Mouse (Mus musculus) CH12.LX (cell line): ENCODE measurements at regions not wholly inside any gene's neighbourhood (a gene's known extent, or its start where the extent isn't known, plus 50 kb on each side); places are given as distances from the start of the nearest gene placed in this dataset.

ENCODE experiments used
- CTCF ChIP-seq, 2 experiments: IDR thresholded peaks in 1 of 2; conservative IDR thresholded peaks in 1 of 2; 2 replicates each; pipeline ENCODE4 v1.5.1; 2011 to 2012; ENCODE audit warnings: low read depth in 2 of 2, low read length in 2 of 2, improper control_type of control experiment in 1 of 2, inconsistent platforms in 1 of 2, mild to moderate bottlenecking in 1 of 2, moderate library complexity in 1 of 2
- EP300 ChIP-seq: IDR thresholded peaks from 2 replicates; pipeline ENCODE4 v1.6.1; 2011; ENCODE audit warnings: low read length, improper control_type of control experiment
- HCFC1 ChIP-seq: IDR thresholded peaks from 2 replicates; pipeline ENCODE4 v1.6.1; 2012; ENCODE audit warnings: low read depth, mild to moderate bottlenecking, inconsistent platforms, low read length, improper control_type of control experiment
- MAFK ChIP-seq: IDR thresholded peaks from 2 replicates; pipeline ENCODE4 v1.6.1; 2011; ENCODE audit warnings: low read length, improper control_type of control experiment; ENCODE audit not compliant: insufficient replicate concordance
- MAX ChIP-seq: IDR thresholded peaks from 2 replicates; pipeline ENCODE4 v1.6.1; 2011; ENCODE audit warnings: low read length, improper control_type of control experiment
- MEF2A ChIP-seq: IDR thresholded peaks from 2 replicates; pipeline ENCODE4 v1.6.1; 2014; ENCODE audit warnings: low read depth, mild to moderate bottlenecking, inconsistent platforms, low read length, improper control_type of control experiment, borderline replicate concordance
- MYC ChIP-seq: IDR thresholded peaks from 2 replicates; pipeline ENCODE4 v1.6.1; 2011; ENCODE audit warnings: low read depth, mild to moderate bottlenecking, improper control_type of control experiment, low read length
- PAX5 ChIP-seq: IDR thresholded peaks from 2 replicates; pipeline ENCODE4 v1.6.1; 2012; ENCODE audit warnings: low read length, inconsistent platforms, mixed read lengths
- RCOR1 ChIP-seq: conservative IDR thresholded peaks from 2 replicates; pipeline ENCODE4 v1.6.1; 2012; ENCODE audit warnings: low read depth, mild to moderate bottlenecking, inconsistent platforms, low read length, improper control_type of control experiment
- SIN3A ChIP-seq: IDR thresholded peaks from 2 replicates; pipeline ENCODE4 v1.6.1; 2012; ENCODE audit warnings: low read length, improper control_type of control experiment, inconsistent platforms
- TBP ChIP-seq: conservative IDR thresholded peaks from 2 replicates; pipeline ENCODE4 v1.6.1; 2011; ENCODE audit warnings: low read depth, low read length, improper control_type of control experiment
- ZNF384 ChIP-seq: IDR thresholded peaks from 2 replicates; pipeline ENCODE4 v1.6.1; 2012; ENCODE audit warnings: low read depth, low read length, improper control_type of control experiment, inconsistent platforms

DNA sequence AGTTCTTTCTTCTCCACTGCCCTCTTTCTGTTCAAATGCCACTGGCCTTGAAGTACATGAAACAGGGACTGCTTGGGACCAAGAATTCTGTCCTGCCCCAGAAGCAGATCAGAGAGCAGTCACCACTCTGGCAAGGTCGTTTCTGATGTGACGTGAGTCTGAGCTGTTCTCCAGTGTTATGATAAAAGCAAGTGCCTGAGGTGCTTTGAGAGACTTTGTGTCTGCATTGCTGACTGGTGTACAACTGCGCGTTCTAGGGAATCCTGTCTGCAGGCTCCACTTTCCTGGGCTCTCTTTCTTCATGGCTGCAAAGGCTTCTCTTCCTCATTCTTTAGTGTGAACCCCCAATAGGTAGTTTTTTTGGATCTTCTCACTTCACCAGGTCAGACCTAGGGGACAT, 356.8 kb upstream of the Acvr2a start:
- TF ChIP-seq MEF2A (no peak), MAFK (no peak), TBP (no peak), CTCF (conservative IDR thresholded peaks at IDR 0.05 in 1 of 2, IDR thresholded peaks at IDR 0.05 in 1 of 2; ENCODE audit: low read depth in 2 of 2, low read length in 2 of 2) (no peak), RCOR1 (no peak), HCFC1 (no peak), ZNF384 (no peak), SIN3A (no peak), MAX (no peak), MYC (no peak), PAX5 (no peak), EP300 (no peak)
